Mouse (Mus musculus) limb, embryonic 15.5 days (tissue): ENCODE results near the gene Tsga10. TPM values are rescaled to one million over a fixed set of nuclear protein-coding genes. Genes with fewer than 3 reads are reported as not detected.

Experiments used
- ATAC-seq: fragments of 200-750 bp; cut with Nextera tagmentation; 2 replicates; pipeline ENCODE4 v1.8.0; 2017; ENCODE audit warnings: low read depth, moderate TSS enrichment; ENCODE audit not compliant: insufficient number of reproducible peaks, low FRiP score, low TSS enrichment
- H3K27ac ChIP-seq: fragments of 300-500 bp; sonication (generic); 2 replicates; pipeline ENCODE4 v1.5.1; 2015; ENCODE audit warnings: moderate library complexity, mild to moderate bottlenecking, inconsistent platforms
- H3K27me3 ChIP-seq: fragments of 300-500 bp; sonication (generic); 2 replicates; pipeline ENCODE4 v1.6.1; 2015; ENCODE audit warnings: inconsistent platforms
- H3K36me3 ChIP-seq: fragments of 300-500 bp; sonication (generic); 2 replicates; pipeline ENCODE4 v1.6.1; 2015; ENCODE audit warnings: inconsistent platforms
- H3K4me1 ChIP-seq: fragments of 300-500 bp; sonication (generic); 2 replicates; pipeline ENCODE4 v1.6.1; 2015; ENCODE audit warnings: inconsistent platforms
- H3K4me2 ChIP-seq: fragments of 300-500 bp; sonication (generic); 2 replicates; pipeline ENCODE4 v1.6.1; 2015; ENCODE audit warnings: mild to moderate bottlenecking, inconsistent platforms
- H3K4me3 ChIP-seq: fragments of 300-500 bp; sonication (generic); 2 replicates; pipeline ENCODE4 v1.5.1; 2015; ENCODE audit warnings: mild to moderate bottlenecking, inconsistent platforms
- H3K9ac ChIP-seq: fragments of 300-500 bp; sonication (generic); 2 replicates; pipeline ENCODE4 v1.6.1; 2015; ENCODE audit warnings: inconsistent platforms
- H3K9me3 ChIP-seq: fragments of 300-500 bp; sonication (generic); 2 replicates; pipeline ENCODE4 v1.6.1; 2016; ENCODE audit warnings: inconsistent platforms
- WGBS: fragments of 180-500 bp; shearing (Covaris S2); methylation state at CpG from one replicate; pipeline ENCODE4 v1.1.7; 2015; 5-methylcytosine and 5-hydroxymethylcytosine counted together
- polyA plus RNA-seq: library from polyadenylated mRNA; unstranded; fragments of >200 nt; fragmentation: Nextera tagmentation; extraction: Ambion mirVana; gene quantifications from 2 replicates; pipeline ENCODE4 v1.2.1, GENCODE M21; 2015

The Tsga10 gene
- polyA plus RNA-seq, 1 experiment from 2014 or later: 5.7 TPM

GRCm38 (mm10) chr1:37734841-37735240 is 131.4 kb downstream of the Tsga10 start:
- no peaks in the 10 kb centered on the region for H3K4me1 ChIP-seq
- no peaks in the 10 kb centered on the region for H3K36me3 ChIP-seq
- no peaks in the 10 kb centered on the region for H3K9me3 ChIP-seq
- no peaks in the 10 kb centered on the region for H3K27me3 ChIP-seq
- H3K27ac ChIP-seq: no peak overlapping the region
- ATAC-seq: no peak
- no peak overlapping the region for H3K4me2 ChIP-seq
- no peak overlapping the region for H3K4me3 ChIP-seq
- H3K9ac ChIP-seq: no peak overlapping the region
- WGBS: 76% methylated on average over 7 of the region's 7 CpGs

GRCm38 (mm10) chr1:37729353-37729752 is 136.9 kb downstream of the Tsga10 start:
- H3K9ac ChIP-seq: no peak overlapping the region
- WGBS: 85% methylated on average over 8 of the region's 8 CpGs
- no peaks in the 10 kb centered on the region for H3K36me3 ChIP-seq
- no peaks in the 10 kb centered on the region for H3K27me3 ChIP-seq
- no peak overlapping the region for H3K27ac ChIP-seq
- 0 out of 2 replicates have a peak, but pooled peaks cover 2% of the 10 kb centered on the region for H3K4me1 ChIP-seq
- no peak for ATAC-seq
- no peak overlapping the region for H3K4me3 ChIP-seq
- no peak overlapping the region for H3K4me2 ChIP-seq
- H3K9me3 ChIP-seq: no peaks in the 10 kb centered on the region

- Histone ChIP-seq H3K4me3 (no peak overlapping the region), H3K9me3 (no peaks in the 10 kb centered on the region), H3K36me3 (no peaks in the 10 kb centered on the region), H3K4me1 (0 out of 2 replicates have a peak, but pooled peaks cover 2% of the 10 kb centered on the region), H3K4me2 (no peak overlapping the region), H3K27ac (no peak overlapping the region), H3K9ac (no peak overlapping the region), H3K27me3 (no peaks in the 10 kb centered on the region)
- ATAC-seq: no peak
- 47% methylated on average over 10 of the region's 10 CpGs for WGBS
These were observed 138.2 kb downstream of the Tsga10 start for GRCm38 (mm10) chr1:37728053-37728452.

- 86% methylated on average over 8 of the region's 8 CpGs for WGBS
These were observed 139.0 kb downstream of the Tsga10 start for GRCm38 (mm10) chr1:37727186-37727585.

GRCm38 (mm10) chr1:37726426-37726825 is 139.8 kb downstream of the Tsga10 start:
- Histone ChIP-seq H3K27me3 (no peaks in the 10 kb centered on the region), H3K4me3 (no peak overlapping the region), H3K9ac (no peak overlapping the region), H3K27ac (no peak overlapping the region), H3K9me3 (no peaks in the 10 kb centered on the region), H3K4me1 (0 out of 2 replicates have a peak, but pooled peaks cover 2% of the 10 kb centered on the region), H3K36me3 (no peaks in the 10 kb centered on the region), H3K4me2 (no peak overlapping the region)
- no peak for ATAC-seq
- 71% methylated on average over 8 of the region's 8 CpGs for WGBS

More at GRCm38 (mm10) chr1:37727186-37727585, 139.0 kb downstream of the Tsga10 start:
- Histone ChIP-seq H3K9ac (no peak overlapping the region), H3K27ac (no peak overlapping the region), H3K4me3 (no peak overlapping the region), H3K36me3 (no peaks in the 10 kb centered on the region), H3K4me2 (no peak overlapping the region), H3K4me1 (0 out of 2 replicates have a peak, but pooled peaks cover 2% of the 10 kb centered on the region), H3K9me3 (no peaks in the 10 kb centered on the region), H3K27me3 (no peaks in the 10 kb centered on the region)
- no peak for ATAC-seq

- ATAC-seq: no peak
- 70% methylated on average over 12 of the region's 12 CpGs for WGBS
- H3K27ac ChIP-seq: no peak overlapping the region
- no peak overlapping the region for H3K4me3 ChIP-seq
- H3K4me2 ChIP-seq: no peak overlapping the region
- no peak overlapping the region for H3K9ac ChIP-seq
- no peaks in the 10 kb centered on the region; the same call in 1 of the 2 replicates for H3K27me3 ChIP-seq
- no peaks in the 10 kb centered on the region for H3K9me3 ChIP-seq
- 0 out of 2 replicates have a peak, but pooled peaks cover 2% of the 10 kb centered on the region for H3K4me1 ChIP-seq
- no peaks in the 10 kb centered on the region for H3K36me3 ChIP-seq
These were observed 140.3 kb downstream of the Tsga10 start for GRCm38 (mm10) chr1:37725880-37726279.

GRCm38 (mm10) chr1:37721092-37721491 is 145.1 kb downstream of the Tsga10 start:
- Histone ChIP-seq H3K27ac (no peak overlapping the region), H3K9ac (no peak overlapping the region), H3K9me3 (no peaks in the 10 kb centered on the region), H3K27me3 (peaks cover 10% of the 10 kb centered on the region), H3K36me3 (no peaks in the 10 kb centered on the region), H3K4me1 (peaks cover 18% of the 10 kb centered on the region), H3K4me3 (no peak overlapping the region), H3K4me2 (no peak overlapping the region)
- 44% methylated on average over 5 of the region's 5 CpGs for WGBS
- no peak for ATAC-seq

GRCm38 (mm10) chr1:37719761-37720640 is 146.2 kb downstream of the Tsga10 start, which contains the start of gene 2010300C02Rik:
Gene 2010300C02Rik, minus strand, starts transcription at chr1:37720085.
- peak; percentile 74 for ATAC-seq
- peak within 1 kb of the TSS; percentile 99 for H3K4me2 ChIP-seq
- H3K9me3 ChIP-seq: no peaks in the 10 kb centered on the region
- under 1% methylated on average over 47 of the region's 69 CpGs for WGBS
- H3K4me1 ChIP-seq: peaks cover 16% of the 10 kb centered on the region
- peak within 1 kb of the TSS; percentile 65 for H3K4me3 ChIP-seq
- no peak within 1 kb of the TSS for H3K27ac ChIP-seq
- H3K36me3 ChIP-seq: no peaks in the 10 kb centered on the region
- H3K9ac ChIP-seq: peak within 1 kb of the TSS; percentile 52
- H3K27me3 ChIP-seq: peaks cover 10% of the 10 kb centered on the region

GRCm38 (mm10) chr1:37719030-37719723 is 147.1 kb downstream of the Tsga10 start:
- WGBS: 4% methylated on average over 48 of the region's 49 CpGs
- Histone ChIP-seq H3K27ac (no peak overlapping the region), H3K27me3 (peaks cover 10% of the 10 kb centered on the region), H3K9ac (peak overlapping the region; percentile 52), H3K4me1 (peaks cover 16% of the 10 kb centered on the region), H3K4me2 (peak overlapping the region; percentile 99), H3K4me3 (peak overlapping the region; percentile 65), H3K9me3 (no peaks in the 10 kb centered on the region), H3K36me3 (no peaks in the 10 kb centered on the region)
- no peak for ATAC-seq

GRCm38 (mm10) chr1:37718516-37718915 is 147.7 kb downstream of the Tsga10 start:
- Histone ChIP-seq H3K4me2 (0 out of 2 replicates have a peak overlapping the region, but pooled peaks have one; percentile 99), H3K4me3 (no peak overlapping the region), H3K27ac (no peak overlapping the region), H3K36me3 (no peaks in the 10 kb centered on the region), H3K27me3 (peaks cover 10% of the 10 kb centered on the region), H3K9ac (no peak overlapping the region), H3K9me3 (no peaks in the 10 kb centered on the region), H3K4me1 (peaks cover 16% of the 10 kb centered on the region)
- ATAC-seq: no peak
- 47% methylated on average over 7 of the region's 7 CpGs for WGBS

- H3K9me3 ChIP-seq: no peaks in the 10 kb centered on the region
- peak overlapping the region; percentile 17; the same call in 1 of the 2 replicates for H3K27ac ChIP-seq
- peaks cover 10% of the 10 kb centered on the region for H3K27me3 ChIP-seq
- ATAC-seq: no peak
- no peak overlapping the region for H3K4me2 ChIP-seq
- peaks cover 16% of the 10 kb centered on the region for H3K4me1 ChIP-seq
- no peak overlapping the region for H3K4me3 ChIP-seq
- 71% methylated on average over 14 of the region's 14 CpGs for WGBS
- H3K9ac ChIP-seq: no peak overlapping the region
- no peaks in the 10 kb centered on the region for H3K36me3 ChIP-seq
These were observed 148.6 kb downstream of the Tsga10 start for GRCm38 (mm10) chr1:37717415-37718195.
